Mouse (Mus musculus) myocyte (in vitro differentiated cells): ENCODE measurements around the gene Trim40. TPM values are rescaled to one million over a fixed set of nuclear protein-coding genes. Genes with fewer than 3 reads are reported as not detected.
A peak's percentile ranks its signal among the peaks of the same experiment; 100 is the strongest.

Experiments used
- H3K27me3 ChIP-seq: one replicate; pipeline ENCODE4 v1.6.1; 2011; ENCODE audit not compliant: control insufficient read depth, insufficient read depth, insufficient read length
- H3K36me3 ChIP-seq: one replicate; pipeline ENCODE4 v1.6.1; 2011; ENCODE audit not compliant: control insufficient read depth, insufficient read depth
- H3K4me2 ChIP-seq: one replicate; pipeline ENCODE4 v1.6.1; 2011; ENCODE audit warnings: low read depth, control low read depth
- H3K4me3 ChIP-seq: one replicate; pipeline ENCODE4 v1.5.1; 2011; ENCODE audit warnings: mild to moderate bottlenecking, control low read depth, moderate library complexity
- H3K79me2 ChIP-seq: one replicate; pipeline ENCODE4 v1.6.1; 2011; ENCODE audit not compliant: control insufficient read depth, insufficient read depth
- H3ac ChIP-seq: one replicate; pipeline ENCODE4 v1.6.1; 2011; ENCODE audit not compliant: control insufficient read depth, insufficient read length
- CEBPB ChIP-seq: IDR thresholded peaks from 2 replicates; pipeline ENCODE4 v1.6.1; 2011; ENCODE audit warnings: mild to moderate bottlenecking, moderate library complexity; ENCODE audit not compliant: poor library complexity, insufficient read depth, severe bottlenecking
- E2F4 ChIP-seq: IDR thresholded peaks from one replicate; pipeline ENCODE4 v1.6.1; 2011; ENCODE audit warnings: mild to moderate bottlenecking, control low read depth, moderate library complexity; ENCODE audit not compliant: insufficient read depth
- MAX ChIP-seq: IDR thresholded peaks from one replicate; pipeline ENCODE4 v1.6.1; 2011; ENCODE audit warnings: low read depth, mild to moderate bottlenecking, control low read depth
- MYOD1 ChIP-seq, 3 experiments: IDR thresholded peaks; one replicate each; pipeline ENCODE4 v1.6.1; 2011; ENCODE audit warnings: control low read depth in 2 of 3, low read depth in 2 of 3, mild to moderate bottlenecking in 2 of 3, moderate library complexity in 1 of 3; ENCODE audit not compliant: insufficient read length in 2 of 3, control insufficient read depth in 1 of 3
- MYOG ChIP-seq, 3 experiments: IDR thresholded peaks; one replicate each; pipeline ENCODE4 v1.6.1; 2011; ENCODE audit warnings: control low read depth in 2 of 3, low read depth in 2 of 3, mild to moderate bottlenecking in 2 of 3; ENCODE audit not compliant: insufficient read length in 2 of 3, control insufficient read depth in 1 of 3, insufficient read depth in 1 of 3
- POLR2A ChIP-seq: IDR thresholded peaks from one replicate; pipeline ENCODE4 v1.6.1; 2011; ENCODE audit warnings: low read depth, mild to moderate bottlenecking, control low read depth, moderate library complexity; ENCODE audit not compliant: insufficient read length
- POLR2AphosphoS2 ChIP-seq: IDR thresholded peaks from one replicate; pipeline ENCODE4 v1.6.1; 2011; ENCODE audit warnings: low read depth, control low read depth; ENCODE audit not compliant: insufficient read length
- REST ChIP-seq: IDR thresholded peaks from one replicate; pipeline ENCODE4 v1.6.1; 2011; ENCODE audit warnings: mild to moderate bottlenecking, control low read depth, moderate library complexity; ENCODE audit not compliant: insufficient read depth, insufficient read length
- SRF ChIP-seq: IDR thresholded peaks from one replicate; pipeline ENCODE4 v1.6.1; 2011; ENCODE audit warnings: low read depth; ENCODE audit not compliant: control insufficient read depth, insufficient read length
- TCF12 ChIP-seq: IDR thresholded peaks from one replicate; pipeline ENCODE4 v1.6.1; 2011; ENCODE audit warnings: mild to moderate bottlenecking, control low read depth; ENCODE audit not compliant: poor library complexity, insufficient read depth, severe bottlenecking
- TCF3 ChIP-seq: IDR thresholded peaks from one replicate; pipeline ENCODE4 v1.6.1; 2011; ENCODE audit warnings: low read depth, control low read depth; ENCODE audit not compliant: insufficient read length
- USF1 ChIP-seq: IDR thresholded peaks from one replicate; pipeline ENCODE4 v1.6.1; 2011; ENCODE audit warnings: low read depth, mild to moderate bottlenecking, control low read depth, moderate library complexity
- polyA plus RNA-seq: library from polyadenylated mRNA; unstranded; fragments of >200 nt; fragmentation: generic; extraction: Trizol; gene quantifications from one replicate; pipeline ENCODE4 v1.2.1, GENCODE M21; 2012; ENCODE audit warnings: missing spikeins

The Trim40 gene
- polyA plus RNA-seq, 1 experiment: not detected

DNA sequence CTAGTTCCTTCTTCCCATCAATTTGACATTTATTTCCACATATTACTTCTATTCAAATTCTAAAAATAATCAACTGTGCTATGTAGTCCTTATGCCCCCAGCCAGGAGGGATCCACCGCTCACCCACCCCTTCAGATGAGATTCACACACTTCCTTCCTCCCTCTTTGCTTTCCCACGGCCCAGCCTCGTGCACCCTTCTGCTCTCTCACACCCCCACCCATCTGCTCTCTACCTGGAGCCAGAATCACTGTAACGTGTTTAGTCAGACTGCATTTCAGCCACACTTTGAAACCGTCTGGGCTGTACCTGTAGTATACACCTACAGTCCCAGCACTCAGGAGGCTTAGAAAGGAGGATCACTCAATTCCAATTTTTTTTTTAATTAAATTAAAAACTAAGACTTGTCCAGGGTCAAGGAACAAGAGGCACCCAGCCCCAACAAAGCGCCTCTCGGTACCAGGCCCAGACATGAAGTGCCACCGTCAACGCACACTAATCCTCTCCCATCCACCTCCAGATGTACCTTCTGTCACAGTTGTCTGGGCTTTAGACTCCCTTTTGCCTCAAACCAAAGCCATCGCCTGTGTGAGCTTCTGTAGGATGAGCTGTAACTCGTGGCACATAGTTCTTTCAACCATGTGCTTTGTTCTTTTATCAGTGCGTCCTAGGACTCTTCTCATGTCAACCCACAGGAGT lies 39.5 kb upstream of the Trim40 start:
- Histone ChIP-seq H3K4me2 (peak overlapping the region; percentile 31), H3K27me3 (no peaks in the 10 kb centered on the region), H3K4me3 (no peak overlapping the region), H3ac (no peak overlapping the region), H3K79me2 (no peaks in the 10 kb centered on the region), H3K36me3 (no peaks in the 10 kb centered on the region)
- TF ChIP-seq MAX (no peak), USF1 (no peak), POLR2A (no peak), MYOG (IDR thresholded peaks at IDR 0.05; ENCODE audit: control insufficient read depth in 1 of 3, insufficient read depth in 1 of 3, insufficient read length in 2 of 3, low read depth in 2 of 3) (no peak), CEBPB (no peak), TCF3 (no peak), TCF12 (no peak), E2F4 (no peak), SRF (no peak), POLR2AphosphoS2 (no peak), REST (no peak), MYOD1 (IDR thresholded peaks at IDR 0.05; ENCODE audit: control insufficient read depth in 1 of 3, insufficient read length in 2 of 3, low read depth in 2 of 3) (no peak)

DNA sequence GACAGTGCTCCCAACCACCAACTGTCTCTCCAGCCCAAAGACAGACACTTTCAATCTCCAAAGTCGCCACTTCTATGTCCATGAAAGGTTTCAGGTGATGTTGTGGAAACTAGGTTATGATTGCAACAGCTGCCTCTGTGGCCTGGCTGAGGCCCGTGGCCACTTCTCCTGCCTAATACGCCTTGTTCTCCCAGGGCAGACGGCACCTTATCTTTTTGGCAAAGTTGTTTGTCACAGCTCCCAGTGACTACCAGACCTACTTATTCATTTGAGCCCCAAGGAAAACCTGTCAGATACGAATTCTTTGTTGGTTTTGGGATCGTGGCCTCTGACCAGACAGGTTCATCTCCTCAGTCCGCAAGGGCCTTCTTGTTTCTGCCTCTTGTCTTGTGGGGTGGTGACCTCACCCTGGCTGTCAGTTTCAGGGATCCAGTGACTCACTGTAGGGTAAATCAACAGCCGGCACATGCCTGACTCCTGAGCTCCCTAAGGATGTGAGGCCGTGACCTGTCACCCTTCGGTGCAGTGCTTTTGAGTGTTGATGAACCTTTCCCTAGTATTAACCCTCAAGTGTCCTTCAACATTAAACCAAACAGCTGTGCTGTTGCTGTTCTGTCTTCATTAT lies 37.7 kb upstream of the Trim40 start:
- TF ChIP-seq TCF12: no peak
- TF ChIP-seq MYOD1 (IDR thresholded peaks at IDR 0.05; ENCODE audit: control insufficient read depth in 1 of 3, insufficient read length in 2 of 3, low read depth in 2 of 3): no peak
- TF ChIP-seq USF1: no peak
- TF ChIP-seq MAX: no peak
- no peak for TF ChIP-seq MYOG (IDR thresholded peaks at IDR 0.05; ENCODE audit: control insufficient read depth in 1 of 3, insufficient read depth in 1 of 3, insufficient read length in 2 of 3, low read depth in 2 of 3)
- no peak for TF ChIP-seq REST
- no peak for TF ChIP-seq CEBPB
- no peak for TF ChIP-seq SRF
- no peak for TF ChIP-seq POLR2AphosphoS2
- TF ChIP-seq TCF3: no peak
- TF ChIP-seq E2F4: no peak
- no peak for TF ChIP-seq POLR2A
- Histone ChIP-seq H3K36me3 (no peaks in the 10 kb centered on the region), H3K79me2 (no peaks in the 10 kb centered on the region), H3ac (no peak overlapping the region), H3K4me2 (no peak overlapping the region), H3K27me3 (no peaks in the 10 kb centered on the region), H3K4me3 (no peak overlapping the region)

DNA sequence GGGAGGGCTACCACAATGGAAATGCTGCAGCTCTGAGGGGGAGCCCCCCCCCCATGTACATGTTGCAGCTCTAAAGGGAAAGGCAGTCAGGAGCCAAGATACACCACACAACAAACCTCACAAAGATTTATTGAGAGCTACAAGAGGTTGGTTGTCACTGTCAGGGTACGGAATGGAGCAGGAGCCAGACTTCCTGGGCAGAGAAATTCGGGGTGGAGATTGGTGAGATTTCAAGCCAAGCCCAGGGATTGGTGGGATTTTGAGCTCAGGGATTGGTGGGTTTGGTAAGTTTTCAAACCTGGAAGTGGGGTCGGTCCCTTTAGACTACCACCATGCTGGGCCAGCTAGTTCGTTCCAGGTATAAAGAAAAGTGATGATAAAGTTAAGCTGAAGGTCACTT lies 33.6 kb upstream of the Trim40 start:
- Histone ChIP-seq H3ac (no peak overlapping the region), H3K79me2 (no peaks in the 10 kb centered on the region), H3K36me3 (no peaks in the 10 kb centered on the region), H3K27me3 (no peaks in the 10 kb centered on the region), H3K4me3 (no peak overlapping the region), H3K4me2 (no peak overlapping the region)
- TF ChIP-seq CEBPB (no peak), USF1 (no peak), E2F4 (no peak)

DNA sequence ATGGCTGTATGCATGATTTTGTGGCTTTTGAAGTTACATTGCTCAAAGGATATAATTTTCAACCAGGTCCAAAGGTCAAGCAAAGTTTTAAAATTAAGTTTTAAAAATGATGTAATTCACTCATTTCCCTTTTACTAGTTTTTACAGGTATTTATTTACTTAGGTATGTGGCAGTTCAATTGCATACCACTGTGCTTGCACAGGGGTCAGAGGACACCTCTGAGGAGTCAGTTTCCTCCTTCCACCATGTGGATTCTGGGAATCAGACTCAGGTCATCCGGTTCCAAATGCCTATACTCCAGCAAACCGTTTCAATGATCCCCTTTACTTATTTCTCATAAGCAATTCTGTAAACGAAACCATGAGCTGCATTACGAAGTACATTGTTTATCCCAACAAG lies 32.8 kb upstream of the Trim40 start:
- H3K27me3 ChIP-seq: no peaks in the 10 kb centered on the region
- H3K4me2 ChIP-seq: no peak overlapping the region
- no peak overlapping the region for H3K4me3 ChIP-seq
- no peak overlapping the region for H3ac ChIP-seq
- TF ChIP-seq CEBPB (no peak), POLR2AphosphoS2 (no peak), TCF3 (no peak), MYOG (IDR thresholded peaks at IDR 0.05; ENCODE audit: control insufficient read depth in 1 of 3, insufficient read depth in 1 of 3, insufficient read length in 2 of 3, low read depth in 2 of 3) (no peak), MYOD1 (IDR thresholded peaks at IDR 0.05; ENCODE audit: control insufficient read depth in 1 of 3, insufficient read length in 2 of 3, low read depth in 2 of 3) (no peak)
- H3K36me3 ChIP-seq: no peaks in the 10 kb centered on the region
- no peaks in the 10 kb centered on the region for H3K79me2 ChIP-seq

DNA sequence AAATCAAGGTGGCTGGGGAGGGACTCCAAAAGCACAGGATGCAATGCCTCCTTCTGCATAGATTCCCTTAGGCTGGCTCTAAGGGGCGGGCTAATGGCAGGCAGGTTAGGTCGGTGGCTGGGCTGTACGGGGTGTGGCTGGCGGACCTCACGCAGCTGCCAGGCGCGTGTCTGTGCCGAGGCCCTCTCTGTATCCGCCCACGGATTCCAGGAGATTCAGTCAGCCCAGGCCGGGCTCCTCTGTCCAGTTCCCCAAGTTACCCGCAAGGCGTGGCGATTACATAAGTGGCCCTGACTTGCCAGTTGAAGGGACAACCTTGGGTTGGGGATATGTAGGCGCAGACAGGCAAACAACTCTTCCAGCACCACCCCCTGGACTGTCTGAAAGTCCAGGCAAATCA lies 30.3 kb upstream of the Trim40 start:
- Histone ChIP-seq H3K36me3 (no peaks in the 10 kb centered on the region), H3K27me3 (no peaks in the 10 kb centered on the region), H3ac (no peak overlapping the region), H3K79me2 (no peaks in the 10 kb centered on the region), H3K4me2 (peak overlapping the region; percentile 46), H3K4me3 (no peak overlapping the region)
- TF ChIP-seq TCF3 (no peak), MYOG (IDR thresholded peaks at IDR 0.05; ENCODE audit: control insufficient read depth in 1 of 3, insufficient read depth in 1 of 3, insufficient read length in 2 of 3, low read depth in 2 of 3) (peak in 2 of 3 experiments; percentile 65 to 80), TCF12 (no peak), CEBPB (no peak), E2F4 (no peak), MAX (no peak), MYOD1 (IDR thresholded peaks at IDR 0.05; ENCODE audit: control insufficient read depth in 1 of 3, insufficient read length in 2 of 3, low read depth in 2 of 3) (peak in 2 of 3 experiments; percentile 49 to 84), POLR2AphosphoS2 (no peak)
